Mouse (Mus musculus) Muller cell, postnatal 12 days (primary cell): ENCODE measurements around the gene Kifc5b.
A peak's percentile ranks its signal among the peaks of the same experiment; 100 is the strongest.
"Not testable (repeated sequence)": the region's sequence is repeated elsewhere in the genome, so short reads cannot be mapped to it uniquely, and the experiment has no call there.

ENCODE experiments used
- DNase-seq: peaks from one replicate; pipeline ENCODE4 v3.0.0-alpha.2; 2015; ENCODE audit errors: inconsistent ontology term

Kifc5b gene

DNA sequence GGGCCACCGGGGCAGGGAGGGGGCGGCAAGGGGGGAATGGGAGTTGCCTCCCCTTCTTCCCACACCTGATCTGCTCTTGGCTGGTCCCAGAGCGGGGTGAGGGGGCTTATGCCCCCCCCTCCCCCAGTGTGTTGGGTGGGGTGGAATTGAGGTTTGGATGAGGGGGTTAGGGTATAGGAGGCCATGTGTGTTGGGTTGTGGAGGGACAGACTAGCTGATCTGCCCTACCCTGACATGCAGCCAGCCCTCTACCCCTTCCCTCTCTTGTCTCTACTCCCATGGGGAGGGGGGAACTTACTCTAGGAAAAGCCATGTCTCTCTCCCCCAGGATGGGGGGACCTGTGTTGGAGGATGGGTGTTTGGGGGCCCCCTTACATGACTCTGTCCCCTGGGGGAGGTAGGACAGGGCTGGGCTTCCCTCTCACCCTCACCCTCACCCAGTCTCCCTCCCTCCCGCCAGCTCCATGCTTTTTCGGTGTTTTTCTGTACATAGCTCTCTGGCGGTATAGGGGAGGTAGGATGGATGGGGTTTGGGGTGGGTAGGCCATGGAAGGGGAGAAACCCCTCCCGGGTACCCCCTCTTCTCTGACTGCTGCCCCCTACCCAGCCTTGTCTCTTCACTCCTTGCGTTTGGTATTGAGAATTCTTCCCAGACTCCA lies 54.5 kb downstream of the Kifc5b start:
- DNase-seq: no peak

DNA sequence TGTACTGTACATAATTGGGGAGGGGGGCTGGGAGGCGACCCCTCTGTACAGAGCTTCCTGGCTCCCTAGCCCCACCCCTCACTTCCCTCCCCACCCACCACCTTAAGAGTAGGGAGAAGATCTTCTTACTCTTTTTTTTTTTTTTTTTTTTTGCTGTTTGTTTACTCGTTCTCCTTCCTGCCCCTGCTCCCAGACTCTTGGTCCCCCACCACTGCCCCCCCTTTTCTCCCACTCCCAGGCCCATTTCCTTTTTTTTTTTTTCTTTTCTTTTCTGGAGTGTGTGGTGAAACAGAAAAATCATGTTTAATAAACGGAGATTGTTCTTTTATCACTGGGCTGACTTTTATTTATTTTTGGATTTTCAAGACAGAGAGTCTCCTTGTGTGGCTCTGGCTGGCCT lies 55.2 kb downstream of the Kifc5b start:
- DNase-seq: no peak

DNA sequence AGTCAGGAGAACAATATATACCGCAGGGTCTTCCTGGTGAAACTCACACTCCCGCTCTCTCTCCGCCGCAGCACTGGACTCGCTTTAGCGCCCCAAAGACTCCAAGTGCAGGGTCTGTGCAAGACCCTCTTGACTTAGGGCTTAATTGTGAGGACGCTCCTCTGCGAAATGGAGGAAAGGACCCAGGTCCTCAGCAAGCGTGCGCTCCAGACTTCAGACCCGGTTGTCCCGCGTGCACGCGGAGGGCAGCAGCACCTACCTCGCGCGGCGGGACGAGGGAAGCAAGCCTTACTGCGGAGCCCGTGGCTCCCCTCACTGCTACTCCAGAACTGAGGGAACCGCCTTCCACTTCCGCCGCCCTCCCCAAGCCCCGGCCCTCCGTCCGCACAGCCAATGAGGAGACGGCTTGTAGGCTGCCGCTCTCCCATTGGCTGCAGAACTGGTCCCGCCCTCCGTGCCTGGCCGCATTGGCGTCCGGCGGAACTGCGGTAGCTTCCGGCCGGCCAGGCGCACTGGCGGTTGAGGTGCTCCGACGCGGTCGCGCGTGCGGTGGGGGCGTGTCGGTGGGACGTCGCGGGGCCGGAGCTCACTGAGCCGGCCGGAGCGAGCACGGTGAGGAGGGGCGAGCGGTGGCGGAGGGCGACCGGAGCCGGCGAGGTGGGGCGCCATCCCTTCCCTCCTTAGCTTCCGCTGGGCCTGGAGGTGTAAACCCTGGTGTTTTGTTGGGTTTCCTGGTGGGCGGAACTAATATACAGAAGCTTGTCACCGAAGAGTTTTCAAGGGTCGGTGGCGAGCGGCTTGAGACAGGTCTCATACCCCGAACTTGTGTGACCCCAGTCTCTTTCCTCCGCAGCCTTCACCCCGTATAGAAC lies 56.0 kb downstream of the Kifc5b start, which contains the start of gene Zbtb9:
Gene Zbtb9, plus strand, starts transcription at position 465 of the 872 bp plus-strand sequence.
- DNase-seq: peak; percentile 98

DNA sequence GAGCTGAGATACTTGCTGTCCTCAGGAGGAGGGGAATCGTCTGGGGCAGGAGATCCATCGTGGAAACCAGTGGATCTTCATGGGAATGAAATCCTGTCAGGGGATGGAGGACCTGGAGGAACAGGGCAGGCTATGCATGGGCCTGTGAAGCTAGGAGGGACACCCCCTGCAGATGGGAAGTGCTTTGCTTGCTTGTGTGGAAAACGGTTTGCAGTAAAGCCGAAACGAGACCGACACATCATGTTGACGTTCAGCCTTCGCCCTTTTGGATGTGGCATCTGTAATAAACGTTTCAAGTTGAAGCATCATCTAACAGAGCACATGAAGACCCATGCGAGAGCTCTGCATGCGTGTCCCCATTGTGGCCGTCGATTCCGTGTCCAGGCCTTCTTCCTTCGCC lies 57.7 kb downstream of the Kifc5b start:
- no peak for DNase-seq

DNA sequence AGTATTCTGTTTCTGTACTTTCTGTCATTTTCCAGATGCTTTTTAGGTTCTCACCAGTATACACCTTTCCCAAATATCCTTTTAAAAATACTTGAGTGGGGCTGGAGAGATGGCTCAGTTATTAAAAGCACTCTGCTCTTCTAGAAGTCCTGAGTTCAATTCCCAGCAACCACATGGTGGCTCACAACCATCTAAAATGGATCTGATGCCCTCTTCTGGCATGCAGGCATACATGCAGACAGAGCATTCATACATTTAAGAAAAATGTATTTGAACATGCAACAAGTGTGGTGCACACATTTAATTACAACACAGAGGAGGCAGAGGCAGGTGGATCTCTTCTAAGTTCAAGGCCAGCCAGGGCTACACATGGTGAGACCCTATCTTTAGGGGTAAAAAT lies 58.5 kb downstream of the Kifc5b start:
- no peak for DNase-seq

DNA sequence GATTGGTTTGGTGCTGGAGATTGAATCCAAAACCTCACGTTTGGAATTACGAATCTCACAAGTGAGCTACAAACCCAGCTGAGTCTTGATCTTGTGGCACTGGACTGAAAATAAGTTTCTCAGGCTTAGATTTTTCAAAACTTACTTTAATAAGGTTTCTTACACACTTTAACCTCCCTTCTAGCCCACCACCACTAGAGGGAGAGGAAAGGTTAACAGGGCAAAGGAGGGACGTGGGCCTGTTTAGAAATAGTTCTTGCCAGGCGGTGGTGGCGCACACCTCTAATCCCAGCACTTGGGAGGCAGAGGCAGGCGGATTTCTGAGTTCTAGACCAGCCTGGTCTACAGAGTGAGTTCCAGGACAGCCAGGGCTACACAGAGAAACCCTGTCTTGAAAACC lies 60.5 kb downstream of the Kifc5b start:
- not testable (repeated sequence) for DNase-seq

DNA sequence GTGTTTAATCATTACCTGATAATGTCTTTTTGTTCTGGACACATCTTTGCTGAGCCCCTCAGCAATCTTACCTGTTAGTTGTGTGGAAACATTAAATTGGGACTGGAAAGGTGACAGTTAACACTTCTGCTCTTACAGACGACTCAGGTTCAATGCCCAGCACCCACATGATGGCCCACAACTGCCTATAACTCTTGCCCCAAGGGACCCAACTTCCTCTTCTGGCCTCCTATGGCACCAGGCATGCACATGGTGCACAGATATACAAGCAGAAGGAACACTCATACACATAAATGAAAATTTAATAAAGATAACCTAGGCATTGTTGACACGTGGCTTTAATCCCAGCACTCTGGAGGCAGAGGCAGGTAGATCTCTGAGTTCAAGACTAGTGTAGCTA lies 62.5 kb downstream of the Kifc5b start:
- DNase-seq: no peak

DNA sequence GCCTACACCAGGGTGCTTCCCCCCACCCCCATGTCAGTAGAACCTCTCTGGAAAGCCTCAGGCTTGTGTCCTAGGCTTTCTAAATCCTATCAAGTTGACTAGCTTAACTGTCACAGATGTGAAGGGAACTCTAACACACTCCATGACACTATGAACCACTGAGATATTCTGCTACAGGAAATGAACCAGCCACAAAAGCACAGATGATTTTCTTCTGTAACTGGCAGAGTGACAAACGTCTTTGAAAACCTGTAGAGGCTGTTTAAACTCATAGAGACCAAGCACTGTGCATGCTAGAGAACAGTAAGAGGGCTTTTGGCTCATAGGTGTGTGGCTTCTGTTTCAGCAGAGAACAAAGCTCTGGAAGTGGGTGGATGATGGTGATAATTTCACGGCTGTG lies 64.2 kb downstream of the Kifc5b start:
- no peak for DNase-seq
